Mouse (Mus musculus): Measurements from ENCODE around the gene Msantd2. TPM values are rescaled to one million over a fixed set of nuclear protein-coding genes. Genes with fewer than 3 reads are reported as not detected.

Gene Msantd2
- total RNA-seq, 2 experiments from 2014 or later = 11.7 to 16.4 TPM

DNA sequence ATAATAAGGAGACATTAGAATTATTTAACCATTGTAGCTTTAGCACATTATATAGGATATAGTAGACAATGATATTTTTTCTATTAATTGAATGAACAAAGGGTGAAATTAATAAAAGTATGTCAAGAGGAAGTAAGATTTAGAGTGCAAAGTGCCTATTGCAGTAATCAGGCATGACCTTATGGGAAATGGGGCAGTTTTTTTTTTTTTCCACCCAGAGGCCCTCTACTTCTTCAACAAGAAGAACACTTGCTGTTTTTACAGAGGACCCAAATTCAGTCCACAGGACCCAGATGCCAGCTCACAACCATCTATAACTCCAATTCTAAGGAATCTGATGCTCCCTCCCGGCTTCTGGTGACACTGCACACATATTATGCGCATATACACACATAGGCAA, 71.5 kb downstream of the Msantd2 start:
- DNase-seq = no peak
- intact Hi-C loops (cut with DNase I) = no loop called here

DNA sequence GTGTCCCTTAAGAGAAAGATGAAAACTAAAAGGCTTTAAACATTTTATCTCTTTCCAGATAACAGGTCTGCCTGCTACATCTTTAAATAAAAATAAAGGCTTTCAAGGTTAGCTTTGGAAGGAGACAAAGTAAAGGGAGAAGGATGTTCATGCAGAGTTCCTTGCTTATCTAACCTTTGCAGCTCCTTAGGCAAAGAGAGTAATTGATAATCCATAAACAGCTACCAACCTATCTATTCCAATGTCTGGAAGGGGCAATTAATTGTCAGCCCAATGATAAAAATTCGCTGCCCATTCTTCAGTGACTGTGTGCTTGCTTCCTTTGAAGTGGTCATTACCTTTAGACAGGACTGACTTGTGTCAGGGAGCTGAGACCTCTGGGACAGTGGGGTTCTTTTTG, 74.7 kb downstream of the Msantd2 start:
- no peak for DNase-seq
- intact Hi-C loops (cut with DNase I) = no loop called here

DNA sequence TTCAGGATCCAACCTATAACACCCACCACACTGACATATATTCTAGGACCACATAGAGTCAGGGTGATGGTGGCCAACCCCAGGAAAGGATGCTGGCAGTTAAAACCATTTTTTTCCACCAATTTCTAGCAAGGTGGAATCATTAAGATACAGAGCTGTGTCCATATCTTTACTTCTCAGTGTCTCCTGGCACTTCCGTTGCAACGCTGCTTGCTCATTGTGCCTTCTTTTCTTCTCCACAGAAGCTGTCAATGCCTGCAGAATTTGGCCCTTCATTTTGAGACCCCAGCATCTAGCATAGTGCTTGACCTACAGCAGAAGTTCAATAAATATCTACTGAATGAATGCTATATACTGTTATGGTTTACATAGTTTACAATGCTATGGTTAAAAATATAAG, 77.9 kb downstream of the Msantd2 start:
- no peak for DNase-seq
- intact Hi-C loops (cut with DNase I) = loop anchor here (5.0 kb wide), 1 partner anchor 45 kb away; the partner anchor contains the start of gene Spa17

DNA sequence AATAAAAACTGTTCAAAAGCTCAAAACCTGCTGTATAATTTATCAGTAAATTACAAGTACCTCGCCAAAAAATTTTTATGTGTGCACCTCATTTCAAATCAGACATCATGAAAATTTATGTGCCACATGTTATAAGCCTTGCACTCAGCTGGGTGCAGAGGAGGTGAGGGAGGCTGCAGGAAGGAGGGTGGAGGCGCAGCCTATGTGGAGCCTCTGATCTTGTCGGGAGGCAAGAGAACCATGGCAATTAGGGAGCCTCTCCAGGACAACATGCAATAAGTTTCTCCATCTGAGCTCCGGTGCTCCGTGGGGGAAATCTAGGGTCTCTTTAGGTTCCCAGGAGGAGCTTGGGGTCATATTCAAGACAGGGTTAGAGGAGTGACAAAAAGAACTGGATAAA, 78.3 kb downstream of the Msantd2 start:
- intact Hi-C loops (cut with DNase I) = loop anchor here (5.0 kb wide), 1 partner anchor 45 kb away; the partner anchor contains the start of gene Spa17
- no peak for DNase-seq

DNA sequence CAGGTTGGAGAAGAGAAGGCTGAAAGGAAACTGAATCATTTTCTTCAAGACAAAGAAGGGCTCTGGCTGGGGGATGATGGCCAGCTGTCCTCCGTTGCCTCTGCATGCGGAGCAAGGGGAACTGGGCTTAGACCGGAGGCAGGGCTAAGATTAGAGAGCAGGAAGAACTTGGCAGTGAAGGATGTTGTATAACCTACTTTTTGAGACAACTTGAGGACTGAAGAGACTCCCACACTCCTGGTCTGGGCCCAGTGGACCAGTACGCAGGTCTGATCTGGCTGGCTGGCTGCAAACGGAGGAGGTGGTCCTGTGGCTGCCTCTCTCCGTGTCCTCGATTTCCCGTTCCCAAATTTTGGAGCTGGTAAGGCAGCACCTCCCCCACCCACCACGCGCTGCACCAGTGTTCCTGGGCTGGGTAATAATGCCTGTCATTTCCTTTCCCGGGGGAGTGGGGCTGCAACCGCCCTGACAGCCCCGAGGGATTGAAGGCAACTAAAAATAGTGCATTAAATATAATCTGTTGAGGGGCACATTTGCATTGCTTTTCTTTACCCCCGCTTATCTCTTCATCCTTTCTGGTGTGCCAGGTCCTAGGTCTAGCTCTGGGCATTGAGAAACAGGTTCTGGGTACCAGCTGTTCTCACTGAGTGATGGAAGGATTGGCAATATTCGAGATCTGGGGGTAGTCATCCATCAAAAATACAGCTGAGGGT, 78.9 kb downstream of the Msantd2 start:
- intact Hi-C loops (cut with DNase I) = loop anchor here (5.0 kb wide), 1 partner anchor 44 kb away; the partner anchor contains the start of gene Spa17
- peak; percentile 53 to 59 for DNase-seq

DNA sequence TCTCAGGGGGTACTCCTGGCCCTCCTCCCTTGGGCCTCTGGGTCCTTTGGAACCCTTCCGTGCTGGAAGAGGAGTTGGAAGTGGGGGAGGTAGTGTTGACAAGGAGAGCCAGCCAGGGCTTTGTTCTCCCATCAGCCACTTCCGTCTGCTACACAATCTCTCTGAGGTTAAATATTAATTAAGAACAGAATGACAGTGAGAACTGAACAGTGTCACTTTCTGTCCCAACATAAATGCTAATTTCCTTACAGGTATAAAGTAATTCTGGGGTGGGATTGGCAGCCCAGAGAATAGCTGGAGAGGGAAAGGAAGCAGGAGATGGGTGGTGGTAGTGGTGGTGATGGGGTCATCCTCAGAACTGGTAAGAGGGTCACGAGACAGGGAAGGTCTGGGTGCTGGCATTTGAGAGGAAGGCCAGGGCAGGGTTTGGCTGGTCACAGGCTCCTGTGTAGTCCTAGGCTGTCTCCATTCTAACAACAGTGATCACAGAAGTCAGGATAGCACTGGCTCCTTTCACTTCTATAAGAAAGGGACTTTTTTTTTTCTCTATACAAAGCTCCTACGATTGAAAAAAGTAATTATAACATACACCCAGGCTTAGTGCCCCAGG, 79.6 kb downstream of the Msantd2 start:
- DNase-seq = peak in 1 of 2 experiments; percentile 25
- intact Hi-C loops (cut with DNase I) = loop anchor here (5.0 kb wide), 1 partner anchor 44 kb away; the partner anchor contains the start of gene Spa17

DNA sequence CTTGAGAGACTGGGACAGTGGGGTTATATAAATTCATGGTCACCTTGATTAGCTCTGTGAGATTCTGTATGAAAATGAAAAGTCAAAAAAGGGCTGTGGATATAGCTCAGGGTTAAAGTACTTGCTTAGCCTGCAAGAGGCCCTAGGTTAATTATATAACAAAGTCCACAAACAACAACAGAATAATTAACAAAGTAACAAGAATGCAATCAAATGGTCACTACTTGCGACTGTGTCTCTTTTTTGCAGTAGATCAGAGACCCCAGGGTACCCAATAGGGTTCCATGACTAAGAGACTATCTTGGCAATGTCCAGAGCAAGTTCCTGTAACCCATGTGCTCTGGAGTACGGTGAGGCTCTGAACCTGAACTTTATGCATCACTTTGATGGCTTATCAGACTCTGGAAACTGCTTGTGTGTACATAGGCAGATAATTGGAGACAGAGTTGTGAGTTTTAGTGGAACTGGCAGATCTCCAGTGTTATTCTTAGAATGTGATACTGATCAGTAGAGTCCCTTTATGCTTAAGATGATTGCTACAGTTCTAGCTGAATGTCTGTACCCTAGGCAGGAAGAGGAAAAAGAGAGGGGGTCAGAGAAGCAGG, 80.2 kb downstream of the Msantd2 start:
- intact Hi-C loops (cut with DNase I) = loop anchor here (5.0 kb wide), 1 partner anchor 43 kb away; the partner anchor contains the start of gene Spa17
- no peak for DNase-seq

DNA sequence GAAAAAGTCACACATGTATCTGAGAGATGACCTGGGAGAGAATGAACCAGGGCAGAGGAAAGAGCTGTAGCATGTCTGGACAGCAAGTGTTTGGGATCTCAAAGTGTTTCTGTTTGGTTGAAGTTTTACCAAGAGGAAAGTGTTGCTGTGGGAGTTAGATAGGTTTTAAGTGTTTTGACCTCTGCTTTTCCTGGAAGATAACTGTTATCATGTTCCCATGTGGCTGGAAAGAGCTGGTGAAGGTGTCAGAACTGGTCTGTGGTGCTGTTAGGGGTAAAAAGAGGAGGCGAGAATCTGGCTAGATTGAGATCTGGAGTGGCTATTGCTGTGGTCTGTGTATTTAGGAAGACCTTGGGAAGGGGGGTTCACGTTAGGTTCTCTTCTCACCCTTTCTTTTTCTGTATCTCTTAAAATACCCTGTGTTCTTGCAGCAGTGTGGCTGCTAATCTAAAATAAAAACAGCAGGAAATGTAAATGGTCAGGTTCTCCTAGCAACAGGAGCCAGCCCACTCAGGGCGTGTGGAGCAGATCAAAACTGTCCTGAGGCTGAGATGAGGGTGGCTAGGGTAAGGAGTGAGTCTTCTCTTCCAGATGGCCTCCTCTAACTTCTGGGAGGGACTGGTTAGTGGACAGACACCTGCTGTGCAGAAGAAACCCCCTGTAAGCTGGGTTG, 83.2 kb downstream of the Msantd2 start:
- intact Hi-C loops (cut with DNase I) = no loop called here
- no peak for DNase-seq

Other genes starting within 250 kb of the Msantd2 start
- gene Slc37a2, start 233.6 kb upstream of the Msantd2 start, total RNA-seq (2021) = 1 to 10 TPM; 1.4 to 2.1 TPM
- 1 to 10 TPM; 2.3 to 2.9 TPM for gene Ccdc15, start 140.9 kb upstream of the Msantd2 start, total RNA-seq (2021)
- under 1 TPM in 1 of 2 experiments, not detected in 1; 0.24 TPM for gene Hepacam, start 122.0 kb upstream of the Msantd2 start, total RNA-seq (2021)
- 10 to 100 TPM; 40.9 to 50.6 TPM for gene Robo4, start 87.4 kb upstream of the Msantd2 start, total RNA-seq (2021)
- gene Robo3, start 56.1 kb upstream of the Msantd2 start, total RNA-seq (2021) = not detected
- 100 to 1,000 TPM; 125 to 131 TPM for gene Esam, start 38.8 kb downstream of the Msantd2 start, total RNA-seq (2021)
- 10 to 100 TPM in 1 of 2 experiments, 1 to 10 TPM in 1; 5.6 to 10.4 TPM for gene Vsig2, start 49.9 kb downstream of the Msantd2 start, total RNA-seq (2021)
- 1 to 10 TPM; 3.1 to 5.6 TPM for gene Nrgn, start 63.6 kb downstream of the Msantd2 start, total RNA-seq (2021)
- gene Siae, start 66.4 kb downstream of the Msantd2 start, total RNA-seq (2021) = 1 to 10 TPM; 8.7 to 9.8 TPM
- 1 to 10 TPM; 3.4 to 3.9 TPM for gene Spa17, start 124.4 kb downstream of the Msantd2 start, total RNA-seq (2021)
- gene Tbrg1, start 168.0 kb downstream of the Msantd2 start, total RNA-seq (2021) = 10 to 100 TPM; 51.5 to 52.8 TPM
- not detected for gene Panx3, start 179.9 kb downstream of the Msantd2 start, total RNA-seq (2021)
- gene Olfr160, start 226.9 kb downstream of the Msantd2 start, total RNA-seq (2021) = not detected

Measured in heart, postnatal 10 days (tissue).